Mouse (Mus musculus) liver, adult 10 weeks (tissue): ENCODE results near the gene Sfxn4. TPM values are rescaled to one million over a fixed set of nuclear protein-coding genes. Genes with fewer than 3 reads are reported as not detected.

Experiments used
- polyA plus RNA-seq: library from polyadenylated mRNA; stranded (reverse); fragments of 350-450 nt; fragmentation: Illumina TruSeq; extraction: RNeasy Lipid Tissue Mini Kit (QIAGEN cat#74804); gene quantifications from one replicate; pipeline ENCODE4 v1.2.3, GENCODE M21; 2014; ENCODE audit warnings: low read depth, low replicate concordance

Sfxn4 gene
- polyA plus RNA-seq: 0.45 TPM

GRCm38 (mm10) chr19:60860868-60861700 lies at the start of gene Sfxn4:
Gene Sfxn4, minus strand, starts transcription at chr19:60861479.

GRCm38 (mm10) chr19:60889714-60890315 lies 28.5 kb upstream of the Sfxn4 start, which contains the start of gene Grk5:
Gene Grk5, plus strand, starts transcription at chr19:60889749.

GRCm38 (mm10) chr19:60874064-60874694 lies 12.9 kb upstream of the Sfxn4 start, which contains the start of gene Prdx3:
Gene Prdx3, minus strand, starts transcription at chr19:60874556.

GRCm38 (mm10) chr19:60811098-60812035 lies 49.9 kb downstream of the Sfxn4 start, which contains the start of gene Fam45a:
Gene Fam45a, plus strand, starts transcription at chr19:60811585.

GRCm38 (mm10) chr19:60790551-60791161 lies 70.6 kb downstream of the Sfxn4 start, which contains the start of gene Eif3a:
Gene Eif3a, minus strand, starts transcription at chr19:60790658.

Other genes starting within 250 kb of the Sfxn4 start
- gene Nanos1, start 105.5 kb downstream of the Sfxn4 start, polyA plus RNA-seq: not detected
- gene Eif3a, start 70.8 kb downstream of the Sfxn4 start, polyA plus RNA-seq: 92.8 TPM
- 54.1 TPM for gene Fam45a, start 49.9 kb downstream of the Sfxn4 start, polyA plus RNA-seq
- gene Prdx3, start 13.1 kb upstream of the Sfxn4 start, polyA plus RNA-seq: 163 TPM
- gene Grk5, start 28.3 kb upstream of the Sfxn4 start, polyA plus RNA-seq: 4.7 TPM